Mouse (Mus musculus): ENCODE data around the gene Acap1.
A peak's percentile ranks its signal among the peaks of the same experiment; 100 is the strongest.
"Not testable (repeated sequence)": the region's sequence is repeated elsewhere in the genome, so short reads cannot be mapped to it uniquely, and the experiment has no call there.

Gene Acap1

GRCm38 (mm10) chr11:69920266-69921031, 25.1 kb upstream of the Acap1 start:
- DNase-seq, result no peak

- DNase-seq, result no peak
Measured at GRCm38 (mm10) chr11:69919661-69920265, 24.4 kb upstream of the Acap1 start.

- DNase-seq, result no peak
Measured at GRCm38 (mm10) chr11:69919053-69919452, 23.7 kb upstream of the Acap1 start.

- no peak for DNase-seq
Measured at GRCm38 (mm10) chr11:69918118-69918517, 22.8 kb upstream of the Acap1 start.

- DNase-seq, result no peak
Measured at GRCm38 (mm10) chr11:69917379-69917948, 22.1 kb upstream of the Acap1 start.

GRCm38 (mm10) chr11:69916652-69917378, 21.5 kb upstream of the Acap1 start:
- not testable (repeated sequence) for DNase-seq

GRCm38 (mm10) chr11:69915667-69916627, 20.6 kb upstream of the Acap1 start:
- DNase-seq, result no peak

- DNase-seq, result no peak
Measured at GRCm38 (mm10) chr11:69914917-69915430, 19.6 kb upstream of the Acap1 start.

GRCm38 (mm10) chr11:69914372-69914764, 19.0 kb upstream of the Acap1 start:
- no peak for DNase-seq

GRCm38 (mm10) chr11:69913554-69914371, 18.4 kb upstream of the Acap1 start, which contains the start of gene Gps2:
Gene Gps2, plus strand, starts transcription at chr11:69913888.
- DNase-seq, result peak; percentile 89

GRCm38 (mm10) chr11:69912716-69913530, 17.6 kb upstream of the Acap1 start:
- DNase-seq, result no peak

- no peak for DNase-seq
Measured at GRCm38 (mm10) chr11:69911701-69912100, 16.4 kb upstream of the Acap1 start.

- DNase-seq, result no peak
Measured at GRCm38 (mm10) chr11:69910781-69911560, 15.6 kb upstream of the Acap1 start.

- DNase-seq, result no peak
Measured at GRCm38 (mm10) chr11:69910177-69910576, 14.8 kb upstream of the Acap1 start.

- no peak for DNase-seq
Measured at GRCm38 (mm10) chr11:69909174-69909573, 13.8 kb upstream of the Acap1 start.

- DNase-seq, result no peak
Measured at GRCm38 (mm10) chr11:69908645-69909044, 13.3 kb upstream of the Acap1 start.

GRCm38 (mm10) chr11:69904311-69904710, 9.0 kb upstream of the Acap1 start:
- DNase-seq, result no peak

- DNase-seq, result no peak
Measured at GRCm38 (mm10) chr11:69902972-69903371, 7.6 kb upstream of the Acap1 start.

- DNase-seq, result no peak
Measured at GRCm38 (mm10) chr11:69901993-69902392, 6.7 kb upstream of the Acap1 start.

Data from cerebellum, adult 8-10 months (tissue).